Mouse (Mus musculus): Measurements from ENCODE around the gene Zdhhc19.

- TF ChIP-seq CTCF (conservative IDR thresholded peaks at IDR 0.05; ENCODE audit: low read length) (no peak), POU5F1 (IDR thresholded peaks at IDR 0.05; ENCODE audit: borderline replicate concordance, low read length) (no peak)
Observed at GRCm38 (mm10) chr16:32517785-32518481, 21.9 kb downstream of the Zdhhc19 start.
